Mouse (Mus musculus) intestine, postnatal 0 days (tissue): ENCODE results near the gene Enthd1. TPM values are rescaled to one million over a fixed set of nuclear protein-coding genes. Genes with fewer than 3 reads are reported as not detected.

Experiments used
- ATAC-seq: fragments of 200-750 bp; cut with Nextera tagmentation; 2 replicates; pipeline ENCODE4 v1.8.0; 2017; ENCODE audit warnings: mild to moderate bottlenecking, moderate TSS enrichment, moderate library complexity
- H3K27ac ChIP-seq: fragments of 300-500 bp; sonication (generic); 2 replicates; pipeline ENCODE4 v1.5.1; 2014; ENCODE audit warnings: mild to moderate bottlenecking, low read depth, low read length, moderate library complexity
- H3K27me3 ChIP-seq: fragments of 300-500 bp; sonication (generic); replicated peaks from 2 replicates; pipeline ENCODE4 v1.6.1; 2014; ENCODE audit warnings: low read length, mixed read lengths; ENCODE audit not compliant: control insufficient read depth, insufficient read depth
- H3K36me3 ChIP-seq: fragments of 300-500 bp; sonication (generic); 2 replicates; pipeline ENCODE4 v1.6.1; 2014; ENCODE audit warnings: mild to moderate bottlenecking, moderate library complexity; ENCODE audit not compliant: control insufficient read depth, insufficient read depth
- H3K4me1 ChIP-seq: fragments of 300-500 bp; sonication (generic); replicated peaks from 2 replicates; pipeline ENCODE4 v1.6.1; 2014; ENCODE audit warnings: antibody characterized with exemption, low read length, mixed read lengths; ENCODE audit not compliant: control insufficient read depth, insufficient read depth
- H3K4me2 ChIP-seq: fragments of 300-500 bp; sonication (generic); replicated peaks from 2 replicates; pipeline ENCODE4 v1.6.1; 2014; ENCODE audit warnings: low read depth, mild to moderate bottlenecking, moderate library complexity
- H3K4me3 ChIP-seq: fragments of 300-500 bp; sonication (generic); 2 replicates; pipeline ENCODE4 v1.5.1; 2014; ENCODE audit warnings: low read depth, low read length
- H3K9ac ChIP-seq: fragments of 300-500 bp; sonication (generic); 2 replicates; pipeline ENCODE4 v1.6.1; 2014; ENCODE audit warnings: mild to moderate bottlenecking, low read depth, low read length
- H3K9me3 ChIP-seq: fragments of 300-500 bp; sonication (generic); 2 replicates; pipeline ENCODE4 v1.6.1; 2016; ENCODE audit warnings: mixed run types; ENCODE audit not compliant: control insufficient read depth
- CTCF ChIP-seq: sonication (generic); IDR thresholded peaks from 2 replicates; pipeline ENCODE4 v1.5.1; 2016; ENCODE audit warnings: low read depth, mild to moderate bottlenecking, control low read depth, antibody characterized with exemption, moderate library complexity
- WGBS: fragments of 180-500 bp; shearing (Covaris S2); extraction: QIAGEN DNeasy Blood & Tissue Kit; methylation state at CpG from one replicate; pipeline ENCODE4 v1.1.7; 2014; 5-methylcytosine and 5-hydroxymethylcytosine counted together
- polyA plus RNA-seq: library from polyadenylated mRNA; unstranded; fragments of >200 nt; fragmentation: Nextera tagmentation; extraction: Ambion mirVana; gene quantifications from 2 replicates; pipeline ENCODE4 v1.2.1, GENCODE M21; 2015

Enthd1 gene
- 0.07 TPM in 1 of 2 replicates, not detected in the other for polyA plus RNA-seq

GRCm38 (mm10) chr15:80565106-80565665 is at the start of gene Enthd1:
Gene Enthd1, minus strand, starts transcription at chr15:80565156.
- no peak for TF ChIP-seq CTCF
- 88% methylated on average over 19 of the region's 19 CpGs for WGBS

GRCm38 (mm10) chr15:80613904-80614303 is 48.9 kb upstream of the Enthd1 start:
- no peak overlapping the region for H3K9ac ChIP-seq
- ATAC-seq, result no peak
- no peaks in the 10 kb centered on the region for H3K36me3 ChIP-seq
- H3K9me3 ChIP-seq, result no peaks in the 10 kb centered on the region
- H3K27ac ChIP-seq, result no peak overlapping the region
- no peaks in the 10 kb centered on the region for H3K4me1 ChIP-seq
- no peak for TF ChIP-seq CTCF
- 60% methylated on average over 5 of the region's 5 CpGs for WGBS
- H3K4me2 ChIP-seq, result no peak overlapping the region
- 0 out of 2 replicates have a peak, but pooled peaks cover 5% of the 10 kb centered on the region for H3K27me3 ChIP-seq
- no peak overlapping the region for H3K4me3 ChIP-seq

More at GRCm38 (mm10) chr15:80565106-80565665, at the start of gene Enthd1:
- H3K27ac ChIP-seq, result no peak within 1 kb of the TSS
- H3K9me3 ChIP-seq, result no peaks in the 10 kb centered on the region
- ATAC-seq, result no peak
- no peak within 1 kb of the TSS for H3K9ac ChIP-seq
- no peak within 1 kb of the TSS for H3K4me2 ChIP-seq
- no peaks in the 10 kb centered on the region for H3K4me1 ChIP-seq
- H3K27me3 ChIP-seq, result no peaks in the 10 kb centered on the region
- no peak within 1 kb of the TSS for H3K4me3 ChIP-seq
- H3K36me3 ChIP-seq, result no peaks in the 10 kb centered on the region

DNA sequence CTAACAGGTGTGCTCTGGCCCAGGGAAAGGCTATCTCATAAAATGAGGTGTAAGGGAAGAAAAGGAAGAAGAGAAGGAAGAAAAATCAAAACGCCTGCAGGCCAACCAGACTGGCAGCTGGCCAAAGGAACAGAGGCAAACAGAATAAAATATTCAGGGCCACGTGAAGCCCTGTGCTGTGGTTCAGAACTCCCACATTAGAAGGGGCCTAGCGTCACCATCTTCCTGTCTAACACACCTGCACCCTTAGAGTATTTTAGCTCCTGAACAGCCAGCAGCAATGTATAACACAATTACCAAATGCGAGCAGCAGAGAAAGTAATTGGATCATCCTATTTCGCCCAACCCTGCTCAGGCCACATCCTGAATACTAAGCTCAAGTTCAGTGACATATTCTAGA is 46.5 kb upstream of the Enthd1 start:
- WGBS, result 67% methylated on average over 5 of the region's 5 CpGs

GRCm38 (mm10) chr15:80610335-80610734 is 45.4 kb upstream of the Enthd1 start:
- ATAC-seq, result no peak
- H3K4me1 ChIP-seq, result no peaks in the 10 kb centered on the region
- no peaks in the 10 kb centered on the region for H3K9me3 ChIP-seq
- H3K27ac ChIP-seq, result no peak overlapping the region
- H3K27me3 ChIP-seq, result no peaks in the 10 kb centered on the region
- TF ChIP-seq CTCF, result no peak
- no peak overlapping the region for H3K9ac ChIP-seq
- H3K4me3 ChIP-seq, result no peak overlapping the region
- 53% methylated on average over 2 of the region's 2 CpGs for WGBS
- no peak overlapping the region for H3K4me2 ChIP-seq
- no peaks in the 10 kb centered on the region for H3K36me3 ChIP-seq

More for the DNA sequence above, 46.5 kb upstream of the Enthd1 start:
- Histone ChIP-seq H3K4me2 (no peak overlapping the region), H3K9me3 (no peaks in the 10 kb centered on the region), H3K27ac (no peak overlapping the region), H3K36me3 (no peaks in the 10 kb centered on the region), H3K27me3 (0 out of 2 replicates have a peak, but pooled peaks cover 5% of the 10 kb centered on the region), H3K4me3 (no peak overlapping the region), H3K9ac (no peak overlapping the region), H3K4me1 (no peaks in the 10 kb centered on the region)
- no peak for TF ChIP-seq CTCF
- no peak for ATAC-seq

- Histone ChIP-seq H3K9me3 (no peaks in the 10 kb centered on the region), H3K36me3 (no peaks in the 10 kb centered on the region), H3K4me3 (no peak overlapping the region), H3K27ac (no peak overlapping the region), H3K9ac (no peak overlapping the region), H3K4me2 (no peak overlapping the region), H3K4me1 (no peaks in the 10 kb centered on the region), H3K27me3 (no peaks in the 10 kb centered on the region)
- ATAC-seq, result no peak
- 73% methylated on average over 3 of the region's 3 CpGs for WGBS
- TF ChIP-seq CTCF, result no peak
Measured at GRCm38 (mm10) chr15:80607970-80608369, 43.0 kb upstream of the Enthd1 start.

GRCm38 (mm10) chr15:80604026-80604425 is 39.1 kb upstream of the Enthd1 start:
- Histone ChIP-seq H3K9me3 (no peaks in the 10 kb centered on the region), H3K4me2 (no peak overlapping the region), H3K4me1 (no peaks in the 10 kb centered on the region), H3K27me3 (no peaks in the 10 kb centered on the region), H3K9ac (no peak overlapping the region), H3K36me3 (no peaks in the 10 kb centered on the region), H3K4me3 (no peak overlapping the region), H3K27ac (no peak overlapping the region)
- no peak for ATAC-seq
- 86% methylated on average over 6 of the region's 6 CpGs for WGBS
- no peak for TF ChIP-seq CTCF
